Mouse (Mus musculus) megakaryocyte-erythroid progenitor cell, adult 5 weeks (primary cell): ENCODE results near the gene Tdpoz2. TPM values are rescaled to one million over a fixed set of nuclear protein-coding genes. Genes with fewer than 3 reads are reported as not detected.

Experiments
- polyA plus RNA-seq: library from polyadenylated mRNA; stranded (reverse); fragments of >175 nt; gene quantifications from 2 replicates; pipeline ENCODE4 v1.2.3, GENCODE M21; 2012

Tdpoz2 gene
- not detected in 2 replicates for polyA plus RNA-seq

GRCm38 (mm10) chr3:93652586-93652985 lies at the start of gene Tdpoz2:
Gene Tdpoz2 (minus strand): TSS chr3:93652686.

DNA sequence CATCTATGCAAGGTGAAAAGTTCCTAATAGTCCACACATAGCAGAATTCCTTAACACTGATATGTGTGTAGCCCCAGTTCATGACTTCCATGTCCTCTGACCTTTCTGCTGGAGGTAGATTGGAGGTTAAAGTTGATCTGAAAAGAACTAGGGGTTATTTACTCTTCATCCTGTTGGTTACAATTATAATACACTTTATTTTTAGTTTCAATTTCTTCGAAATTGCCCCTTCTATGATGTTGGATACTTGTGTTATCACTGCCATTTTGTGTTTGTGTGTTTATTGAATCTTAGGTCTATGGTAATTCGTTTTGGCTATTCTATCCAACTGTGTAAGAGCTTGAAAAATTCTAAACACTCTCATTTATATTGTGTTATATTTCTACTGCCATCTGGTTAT lies 40.5 kb upstream of the Tdpoz2 start, which contains the start of gene Gm37596:
Gene Gm37596, minus strand, starts transcription at position 101 of the 400 bp plus-strand sequence.

GRCm38 (mm10) chr3:93676210-93676609 lies 23.7 kb upstream of the Tdpoz2 start, which contains the start of gene Tdpoz1:
Gene Tdpoz1 (minus strand): TSS chr3:93676310.

Other genes with a start within 250 kb of the Tdpoz2 start
- 0.28 and 0.43 TPM in 2 replicates for gene Tchh, start 210.4 kb downstream of the Tdpoz2 start, polyA plus RNA-seq
- gene Tchhl1, start 183.9 kb downstream of the Tdpoz2 start, polyA plus RNA-seq = not detected in 2 replicates
- gene S100a11, start 132.2 kb downstream of the Tdpoz2 start, polyA plus RNA-seq = 119 and 171 TPM in 2 replicates
- 50.6 and 60.4 TPM in 2 replicates for gene S100a10, start 97.6 kb downstream of the Tdpoz2 start, polyA plus RNA-seq
- gene Tdpoz1, start 23.6 kb upstream of the Tdpoz2 start, polyA plus RNA-seq = not detected in 2 replicates
- gene Gm37596, start 40.4 kb upstream of the Tdpoz2 start, polyA plus RNA-seq = not detected in 2 replicates
- not detected in 2 replicates for gene Gm5773, start 120.3 kb upstream of the Tdpoz2 start, polyA plus RNA-seq
- not detected in 2 replicates for gene Tdpoz4, start 143.7 kb upstream of the Tdpoz2 start, polyA plus RNA-seq
- gene Tdpoz3, start 173.3 kb upstream of the Tdpoz2 start, polyA plus RNA-seq = not detected in 2 replicates